Mouse (Mus musculus): Measurements from ENCODE around the gene Ankrd11. TPM values are rescaled to one million over a fixed set of nuclear protein-coding genes. Genes with fewer than 3 reads are reported as not detected.

Gene Ankrd11
- polyA plus RNA-seq, 1 experiment from 2014 or later: 63.3 TPM

- Histone ChIP-seq H3K4me1 (ENCODE audit: control insufficient read depth in 2 of 2, insufficient read depth in 2 of 2, low read length in 2 of 2) (peaks cover 25 to 61% of the 10 kb centered on the region in 2 experiments), H3K27me3 (ENCODE audit: control insufficient read depth, insufficient read depth, low read length) (no peaks in the 10 kb centered on the region), H3K4me3 (ENCODE audit: control insufficient read depth in 1 of 2, insufficient read depth in 1 of 2, low read depth in 1 of 2, low read length in 2 of 2) (no peak overlapping the region), H3K9me3 (ENCODE audit: control insufficient read depth, low read length) (no peaks in the 10 kb centered on the region), H3K4me2 (ENCODE audit: low read length) (no peak overlapping the region), H3K36me3 (ENCODE audit: control insufficient read depth, insufficient read depth, low read length) (no peaks in the 10 kb centered on the region), H3K9ac (ENCODE audit: low read length) (no peak overlapping the region), H3K27ac (replicated peaks in 1 of 2; ENCODE audit: control insufficient read depth in 1 of 2, insufficient read depth in 1 of 2, low read depth in 2 of 2, low read length in 2 of 2) (no peak overlapping the region)
- ATAC-seq (ENCODE audit: insufficient number of reproducible peaks, insufficient read depth, low FRiP score, low read depth): no peak
- WGBS: 88% methylated on average over 1 of the region's 1 CpGs
Measured at GRCm38 (mm10) chr8:122935118-122935517, 107.0 kb downstream of the Ankrd11 start.

- no peak overlapping the region for H3K4me2 ChIP-seq (ENCODE audit: low read length)
- ATAC-seq (ENCODE audit: insufficient number of reproducible peaks, insufficient read depth, low FRiP score, low read depth): no peak
- no peak overlapping the region for H3K4me3 ChIP-seq (ENCODE audit: control insufficient read depth in 1 of 2, insufficient read depth in 1 of 2, low read depth in 1 of 2, low read length in 2 of 2)
- H3K9ac ChIP-seq (ENCODE audit: low read length): no peak overlapping the region
- no peaks in the 10 kb centered on the region for H3K36me3 ChIP-seq (ENCODE audit: control insufficient read depth, insufficient read depth, low read length)
- no peaks in the 10 kb centered on the region for H3K27me3 ChIP-seq (ENCODE audit: control insufficient read depth, insufficient read depth, low read length)
- no peaks in the 10 kb centered on the region for H3K9me3 ChIP-seq (ENCODE audit: control insufficient read depth, low read length)
- peaks cover 23 to 61% of the 10 kb centered on the region in 2 experiments for H3K4me1 ChIP-seq (ENCODE audit: control insufficient read depth in 2 of 2, insufficient read depth in 2 of 2, low read length in 2 of 2)
- no peak overlapping the region for H3K27ac ChIP-seq (replicated peaks in 1 of 2; ENCODE audit: control insufficient read depth in 1 of 2, insufficient read depth in 1 of 2, low read depth in 2 of 2, low read length in 2 of 2)
Measured at GRCm38 (mm10) chr8:122933973-122934372, 108.1 kb downstream of the Ankrd11 start.

- H3K9me3 ChIP-seq (ENCODE audit: control insufficient read depth, low read length): no peaks in the 10 kb centered on the region
- H3K4me3 ChIP-seq (ENCODE audit: control insufficient read depth in 1 of 2, insufficient read depth in 1 of 2, low read depth in 1 of 2, low read length in 2 of 2): no peak overlapping the region
- no peaks in the 10 kb centered on the region for H3K27me3 ChIP-seq (ENCODE audit: control insufficient read depth, insufficient read depth, low read length)
- H3K4me1 ChIP-seq (ENCODE audit: control insufficient read depth in 2 of 2, insufficient read depth in 2 of 2, low read length in 2 of 2): peaks cover 15 to 50% of the 10 kb centered on the region in 2 experiments
- peak overlapping the region; percentile 23 to 50; a peak in 2 of 4 replicates for H3K27ac ChIP-seq (replicated peaks in 1 of 2; ENCODE audit: control insufficient read depth in 1 of 2, insufficient read depth in 1 of 2, low read depth in 2 of 2, low read length in 2 of 2)
- WGBS: 51% methylated on average over 2 of the region's 2 CpGs
- no peak overlapping the region for H3K4me2 ChIP-seq (ENCODE audit: low read length)
- no peak overlapping the region for H3K9ac ChIP-seq (ENCODE audit: low read length)
- ATAC-seq (ENCODE audit: insufficient number of reproducible peaks, insufficient read depth, low FRiP score, low read depth): no peak
- H3K36me3 ChIP-seq (ENCODE audit: control insufficient read depth, insufficient read depth, low read length): no peaks in the 10 kb centered on the region
Measured at GRCm38 (mm10) chr8:122932561-122932959, 109.5 kb downstream of the Ankrd11 start.

- Histone ChIP-seq H3K27me3 (ENCODE audit: control insufficient read depth, insufficient read depth, low read length) (no peaks in the 10 kb centered on the region), H3K9me3 (ENCODE audit: control insufficient read depth, low read length) (no peaks in the 10 kb centered on the region), H3K4me2 (ENCODE audit: low read length) (no peak overlapping the region), H3K36me3 (ENCODE audit: control insufficient read depth, insufficient read depth, low read length) (0 out of 2 replicates have a peak, but pooled peaks cover 3% of the 10 kb centered on the region), H3K4me1 (ENCODE audit: control insufficient read depth in 2 of 2, insufficient read depth in 2 of 2, low read length in 2 of 2) (peaks cover 12 to 48% of the 10 kb centered on the region in 2 experiments), H3K27ac (replicated peaks in 1 of 2; ENCODE audit: control insufficient read depth in 1 of 2, insufficient read depth in 1 of 2, low read depth in 2 of 2, low read length in 2 of 2) (peak overlapping the region; percentile 23 to 50; a peak in 2 of 4 replicates), H3K4me3 (ENCODE audit: control insufficient read depth in 1 of 2, insufficient read depth in 1 of 2, low read depth in 1 of 2, low read length in 2 of 2) (no peak overlapping the region), H3K9ac (ENCODE audit: low read length) (no peak overlapping the region)
- ATAC-seq (ENCODE audit: insufficient number of reproducible peaks, insufficient read depth, low FRiP score, low read depth): no peak
- WGBS: 29% methylated on average over 3 of the region's 3 CpGs
Measured at GRCm38 (mm10) chr8:122931834-122932560, 110.1 kb downstream of the Ankrd11 start.

GRCm38 (mm10) chr8:122928631-122929224 lies 113.3 kb downstream of the Ankrd11 start:
- no peak overlapping the region for H3K27ac ChIP-seq (replicated peaks in 1 of 2; ENCODE audit: control insufficient read depth in 1 of 2, insufficient read depth in 1 of 2, low read depth in 2 of 2, low read length in 2 of 2)
- 0 out of 2 replicates have a peak, but pooled peaks cover 6% of the 10 kb centered on the region for H3K36me3 ChIP-seq (ENCODE audit: control insufficient read depth, insufficient read depth, low read length)
- H3K9me3 ChIP-seq (ENCODE audit: control insufficient read depth, low read length): no peaks in the 10 kb centered on the region
- no peak for ATAC-seq (ENCODE audit: insufficient number of reproducible peaks, insufficient read depth, low FRiP score, low read depth)
- no peak overlapping the region for H3K4me2 ChIP-seq (ENCODE audit: low read length)
- H3K9ac ChIP-seq (ENCODE audit: low read length): no peak overlapping the region
- no peaks in the 10 kb centered on the region for H3K27me3 ChIP-seq (ENCODE audit: control insufficient read depth, insufficient read depth, low read length)
- 81% methylated on average over 7 of the region's 7 CpGs for WGBS
- H3K4me1 ChIP-seq (ENCODE audit: control insufficient read depth in 2 of 2, insufficient read depth in 2 of 2, low read length in 2 of 2): peaks cover 21 to 64% of the 10 kb centered on the region in 2 experiments
- no peak overlapping the region for H3K4me3 ChIP-seq (ENCODE audit: control insufficient read depth in 1 of 2, insufficient read depth in 1 of 2, low read depth in 1 of 2, low read length in 2 of 2)

- Histone ChIP-seq H3K9me3 (ENCODE audit: control insufficient read depth, low read length) (no peaks in the 10 kb centered on the region), H3K4me3 (ENCODE audit: control insufficient read depth in 1 of 2, insufficient read depth in 1 of 2, low read depth in 1 of 2, low read length in 2 of 2) (no peak overlapping the region), H3K36me3 (ENCODE audit: control insufficient read depth, insufficient read depth, low read length) (0 out of 2 replicates have a peak, but pooled peaks cover 6% of the 10 kb centered on the region), H3K4me2 (ENCODE audit: low read length) (no peak overlapping the region), H3K4me1 (ENCODE audit: control insufficient read depth in 2 of 2, insufficient read depth in 2 of 2, low read length in 2 of 2) (peaks cover 21 to 70% of the 10 kb centered on the region in 2 experiments), H3K27me3 (ENCODE audit: control insufficient read depth, insufficient read depth, low read length) (no peaks in the 10 kb centered on the region), H3K9ac (ENCODE audit: low read length) (no peak overlapping the region), H3K27ac (replicated peaks in 1 of 2; ENCODE audit: control insufficient read depth in 1 of 2, insufficient read depth in 1 of 2, low read depth in 2 of 2, low read length in 2 of 2) (no peak overlapping the region)
- no peak for ATAC-seq (ENCODE audit: insufficient number of reproducible peaks, insufficient read depth, low FRiP score, low read depth)
- WGBS: 85% methylated on average over 3 of the region's 3 CpGs
Measured at GRCm38 (mm10) chr8:122927841-122928240, 114.2 kb downstream of the Ankrd11 start.

- Histone ChIP-seq H3K9ac (ENCODE audit: low read length) (no peak overlapping the region), H3K27me3 (ENCODE audit: control insufficient read depth, insufficient read depth, low read length) (no peaks in the 10 kb centered on the region), H3K4me1 (ENCODE audit: control insufficient read depth in 2 of 2, insufficient read depth in 2 of 2, low read length in 2 of 2) (peaks cover 16 to 69% of the 10 kb centered on the region in 2 experiments), H3K4me3 (ENCODE audit: control insufficient read depth in 1 of 2, insufficient read depth in 1 of 2, low read depth in 1 of 2, low read length in 2 of 2) (no peak overlapping the region), H3K27ac (replicated peaks in 1 of 2; ENCODE audit: control insufficient read depth in 1 of 2, insufficient read depth in 1 of 2, low read depth in 2 of 2, low read length in 2 of 2) (no peak overlapping the region), H3K36me3 (ENCODE audit: control insufficient read depth, insufficient read depth, low read length) (0 out of 2 replicates have a peak, but pooled peaks cover 6% of the 10 kb centered on the region), H3K4me2 (ENCODE audit: low read length) (no peak overlapping the region), H3K9me3 (ENCODE audit: control insufficient read depth, low read length) (no peaks in the 10 kb centered on the region)
- WGBS: 82% methylated on average over 7 of the region's 7 CpGs
- ATAC-seq (ENCODE audit: insufficient number of reproducible peaks, insufficient read depth, low FRiP score, low read depth): no peak
Measured at GRCm38 (mm10) chr8:122926782-122927181, 115.3 kb downstream of the Ankrd11 start.

All from heart, embryonic 14.5 days (tissue).